Mouse (Mus musculus): ENCODE data around the gene Grid2.

DNA sequence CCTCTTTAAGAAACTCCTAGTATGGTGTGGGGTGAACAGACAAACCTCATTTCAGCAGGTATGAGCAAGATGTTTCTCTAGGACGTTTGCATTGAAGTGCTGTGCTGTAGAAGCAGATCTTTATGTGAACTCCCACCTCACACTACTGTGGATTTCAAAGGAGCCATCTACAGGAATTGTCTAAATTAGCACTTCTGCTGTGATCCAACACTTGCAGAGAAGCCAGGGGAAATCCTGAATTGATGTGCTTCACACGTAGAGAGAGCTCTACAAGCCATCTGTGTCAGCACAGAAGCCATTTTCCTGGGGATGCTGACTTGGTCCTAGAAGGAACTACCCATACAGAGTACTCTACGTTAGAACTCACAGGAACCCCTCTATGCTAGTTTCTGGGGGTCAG lies 430.0 kb downstream of the Grid2 start:
- TF ChIP-seq POLR2A (IDR thresholded peaks at IDR 0.05; ENCODE audit: control insufficient read depth, low read depth, low read length) (no peak), CTCF (IDR thresholded peaks at IDR 0.05; ENCODE audit: control insufficient read depth, insufficient read depth, insufficient replicate concordance, low read depth, low read length) (no peak)
